Mouse (Mus musculus): ENCODE measurements at regions not wholly inside any gene's neighbourhood (a gene's known extent, or its start where the extent isn't known, plus 50 kb on each side); places are given as distances from the start of the nearest gene placed in this dataset.

DNA sequence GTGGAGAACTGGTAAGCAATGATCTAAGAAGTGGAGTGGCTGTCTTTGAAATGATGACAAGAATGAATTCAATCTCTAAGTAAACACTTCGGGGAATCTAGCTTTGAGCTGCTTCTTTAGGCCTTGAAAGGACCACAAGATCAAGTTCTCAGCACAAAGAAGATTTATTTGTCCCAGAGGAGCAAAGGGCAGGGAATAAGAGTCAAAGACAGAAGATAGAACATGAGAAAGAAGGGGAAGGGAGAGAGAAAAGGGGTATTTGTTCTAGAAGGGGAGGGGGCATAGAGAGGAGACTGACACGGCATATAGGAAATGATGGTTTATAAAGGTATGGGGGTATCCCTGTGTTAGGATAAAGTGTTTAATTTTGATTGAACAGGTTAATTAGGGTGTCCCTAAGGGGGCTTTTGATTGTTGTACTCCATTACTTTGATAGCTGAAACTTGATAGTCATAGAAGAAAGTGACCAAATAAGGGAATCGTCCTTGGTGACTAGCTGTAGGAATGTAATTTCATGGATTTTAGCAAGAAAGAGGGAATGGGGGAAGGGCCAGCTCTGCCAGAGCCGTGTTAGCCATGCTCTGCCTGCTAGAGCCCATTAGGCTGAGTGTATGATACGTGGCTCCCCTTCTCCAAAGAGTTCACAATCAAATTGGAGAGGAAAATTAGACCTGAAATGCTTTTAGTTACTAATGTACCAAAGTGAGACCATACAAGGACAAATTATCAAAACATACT, 531.1 kb upstream of the Tbl1xr1 start:
- H3K27me3 ChIP-seq (ENCODE audit: control insufficient read depth, insufficient read depth, insufficient read length) = no peaks in the 10 kb centered on the region
- H3K4me3 ChIP-seq = no peak overlapping the region
- H3K79me2 ChIP-seq (ENCODE audit: control insufficient read depth, insufficient read depth) = no peaks in the 10 kb centered on the region
- no peaks in the 10 kb centered on the region for H3K36me3 ChIP-seq (ENCODE audit: control insufficient read depth, insufficient read depth)
- no peak for TF ChIP-seq USF1 (IDR thresholded peaks at IDR 0.05; ENCODE audit: low read depth)
- no peak for TF ChIP-seq TCF12 (IDR thresholded peaks at IDR 0.05; ENCODE audit: insufficient read depth, poor library complexity, severe bottlenecking)
- TF ChIP-seq POLR2AphosphoS2 (IDR thresholded peaks at IDR 0.05; ENCODE audit: insufficient read length, low read depth) = no peak
- no peak overlapping the region for H3ac ChIP-seq (ENCODE audit: control insufficient read depth, insufficient read length)
- no peak overlapping the region for H3K4me2 ChIP-seq (ENCODE audit: low read depth)

DNA sequence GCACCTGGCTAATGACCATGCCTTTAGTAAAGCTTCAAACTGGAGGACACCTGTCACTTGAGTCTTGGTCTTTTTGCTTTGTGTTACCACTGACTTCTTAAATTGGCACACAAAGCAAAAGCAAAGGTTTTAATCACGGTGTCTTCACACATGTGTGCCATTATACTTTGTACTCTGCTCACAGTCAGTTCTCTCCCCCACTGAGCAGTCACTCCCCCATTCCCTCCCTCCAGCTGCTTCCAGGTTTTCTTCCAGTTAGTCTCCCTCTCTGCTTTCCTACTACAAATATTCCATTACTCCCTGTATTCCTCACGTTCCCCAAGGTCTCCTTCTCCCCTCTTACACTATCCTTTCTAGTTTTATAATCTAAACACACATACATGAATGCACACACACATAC, 530.0 kb upstream of the Tbl1xr1 start:
- Histone ChIP-seq H3K27me3 (ENCODE audit: control insufficient read depth, insufficient read depth, insufficient read length) (no peaks in the 10 kb centered on the region), H3K36me3 (ENCODE audit: control insufficient read depth, insufficient read depth) (no peaks in the 10 kb centered on the region), H3K4me3 (no peak overlapping the region), H3ac (ENCODE audit: control insufficient read depth, insufficient read length) (no peak overlapping the region), H3K79me2 (ENCODE audit: control insufficient read depth, insufficient read depth) (no peaks in the 10 kb centered on the region), H3K4me2 (ENCODE audit: low read depth) (no peak overlapping the region)
- TF ChIP-seq POLR2A (IDR thresholded peaks at IDR 0.05; ENCODE audit: insufficient read length, low read depth) (no peak), E2F4 (IDR thresholded peaks at IDR 0.05; ENCODE audit: insufficient read depth) (no peak), USF1 (IDR thresholded peaks at IDR 0.05; ENCODE audit: low read depth) (no peak), MAX (IDR thresholded peaks at IDR 0.05; ENCODE audit: low read depth) (no peak), MYOG (IDR thresholded peaks at IDR 0.05; ENCODE audit: control insufficient read depth in 1 of 3, insufficient read depth in 1 of 3, insufficient read length in 2 of 3, low read depth in 2 of 3) (no peak), MYOD1 (IDR thresholded peaks at IDR 0.05; ENCODE audit: control insufficient read depth in 1 of 3, insufficient read length in 2 of 3, low read depth in 2 of 3) (no peak), SRF (IDR thresholded peaks at IDR 0.05; ENCODE audit: control insufficient read depth, insufficient read length, low read depth) (no peak), POLR2AphosphoS2 (IDR thresholded peaks at IDR 0.05; ENCODE audit: insufficient read length, low read depth) (no peak), TCF12 (IDR thresholded peaks at IDR 0.05; ENCODE audit: insufficient read depth, poor library complexity, severe bottlenecking) (no peak), REST (IDR thresholded peaks at IDR 0.05; ENCODE audit: insufficient read depth, insufficient read length) (no peak)

DNA sequence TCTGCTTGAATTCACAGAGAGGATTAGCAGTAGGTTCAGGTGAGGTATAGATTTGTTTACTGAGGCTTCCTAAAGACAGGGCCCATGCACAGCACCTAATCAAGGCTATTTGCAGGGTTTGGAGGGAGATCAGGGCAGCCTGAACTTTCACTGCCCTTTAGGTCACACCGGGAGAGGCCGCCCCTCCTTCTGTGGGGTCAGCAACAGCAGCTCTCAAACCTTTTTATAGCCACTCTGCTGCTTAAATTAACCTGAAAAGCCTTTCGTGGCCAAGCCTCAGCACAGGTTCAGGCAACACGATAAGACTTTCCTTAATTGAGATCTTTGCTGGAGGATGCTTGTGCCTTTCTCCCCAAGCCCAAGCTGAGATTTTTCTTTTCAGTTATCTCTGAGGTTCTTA, 526.8 kb upstream of the Tbl1xr1 start:
- Histone ChIP-seq H3K4me2 (ENCODE audit: low read depth) (no peak overlapping the region), H3K4me3 (no peak overlapping the region), H3K27me3 (ENCODE audit: control insufficient read depth, insufficient read depth, insufficient read length) (no peaks in the 10 kb centered on the region), H3K79me2 (ENCODE audit: control insufficient read depth, insufficient read depth) (no peaks in the 10 kb centered on the region), H3K36me3 (ENCODE audit: control insufficient read depth, insufficient read depth) (no peaks in the 10 kb centered on the region), H3ac (ENCODE audit: control insufficient read depth, insufficient read length) (no peak overlapping the region)
- TF ChIP-seq CEBPB (IDR thresholded peaks at IDR 0.05; ENCODE audit: insufficient read depth, poor library complexity, severe bottlenecking) (no peak), MAX (IDR thresholded peaks at IDR 0.05; ENCODE audit: low read depth) (no peak), TCF3 (IDR thresholded peaks at IDR 0.05; ENCODE audit: insufficient read length, low read depth) (no peak), TCF12 (IDR thresholded peaks at IDR 0.05; ENCODE audit: insufficient read depth, poor library complexity, severe bottlenecking) (no peak), MYOD1 (IDR thresholded peaks at IDR 0.05; ENCODE audit: control insufficient read depth in 1 of 3, insufficient read length in 2 of 3, low read depth in 2 of 3) (no peak), SRF (IDR thresholded peaks at IDR 0.05; ENCODE audit: control insufficient read depth, insufficient read length, low read depth) (no peak), MYOG (IDR thresholded peaks at IDR 0.05; ENCODE audit: control insufficient read depth in 1 of 3, insufficient read depth in 1 of 3, insufficient read length in 2 of 3, low read depth in 2 of 3) (no peak), REST (IDR thresholded peaks at IDR 0.05; ENCODE audit: insufficient read depth, insufficient read length) (no peak), USF1 (IDR thresholded peaks at IDR 0.05; ENCODE audit: low read depth) (no peak), POLR2A (IDR thresholded peaks at IDR 0.05; ENCODE audit: insufficient read length, low read depth) (no peak), E2F4 (IDR thresholded peaks at IDR 0.05; ENCODE audit: insufficient read depth) (no peak), POLR2AphosphoS2 (IDR thresholded peaks at IDR 0.05; ENCODE audit: insufficient read length, low read depth) (no peak)

DNA sequence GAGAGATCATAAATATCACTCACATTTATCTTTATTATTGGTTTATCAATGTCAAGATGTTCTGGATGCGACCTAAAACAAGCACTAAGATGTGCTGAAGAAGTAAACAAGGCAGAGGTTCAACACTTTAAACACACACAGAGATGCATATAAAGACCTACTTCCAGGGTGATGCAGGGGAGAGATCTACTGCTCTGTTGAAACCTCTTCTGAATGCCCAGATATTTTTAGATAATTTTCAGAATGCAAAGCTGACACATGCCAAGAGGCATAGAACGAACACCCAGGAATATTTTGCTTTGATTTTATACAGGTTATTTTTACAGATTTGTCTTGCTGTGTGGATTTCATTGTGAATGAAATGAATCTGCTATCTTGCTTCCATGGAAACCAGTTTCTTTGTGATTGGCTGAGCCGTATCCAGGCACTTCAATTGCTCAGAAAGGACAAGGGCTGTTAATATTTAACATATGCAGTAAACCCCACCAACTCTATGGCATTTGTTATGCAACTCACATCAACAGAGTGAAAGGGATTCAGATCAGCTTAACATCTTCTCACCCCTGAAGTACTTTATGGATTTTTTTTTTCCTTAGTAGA, 523.2 kb upstream of the Tbl1xr1 start:
- no peak for TF ChIP-seq REST (IDR thresholded peaks at IDR 0.05; ENCODE audit: insufficient read depth, insufficient read length)
- TF ChIP-seq POLR2AphosphoS2 (IDR thresholded peaks at IDR 0.05; ENCODE audit: insufficient read length, low read depth) = no peak
- no peak for TF ChIP-seq POLR2A (IDR thresholded peaks at IDR 0.05; ENCODE audit: insufficient read length, low read depth)
- no peak for TF ChIP-seq MAX (IDR thresholded peaks at IDR 0.05; ENCODE audit: low read depth)
- Histone ChIP-seq H3K79me2 (ENCODE audit: control insufficient read depth, insufficient read depth) (no peaks in the 10 kb centered on the region), H3K36me3 (ENCODE audit: control insufficient read depth, insufficient read depth) (no peaks in the 10 kb centered on the region), H3K4me2 (ENCODE audit: low read depth) (no peak overlapping the region), H3K27me3 (ENCODE audit: control insufficient read depth, insufficient read depth, insufficient read length) (no peaks in the 10 kb centered on the region), H3K4me3 (no peak overlapping the region), H3ac (ENCODE audit: control insufficient read depth, insufficient read length) (no peak overlapping the region)

DNA sequence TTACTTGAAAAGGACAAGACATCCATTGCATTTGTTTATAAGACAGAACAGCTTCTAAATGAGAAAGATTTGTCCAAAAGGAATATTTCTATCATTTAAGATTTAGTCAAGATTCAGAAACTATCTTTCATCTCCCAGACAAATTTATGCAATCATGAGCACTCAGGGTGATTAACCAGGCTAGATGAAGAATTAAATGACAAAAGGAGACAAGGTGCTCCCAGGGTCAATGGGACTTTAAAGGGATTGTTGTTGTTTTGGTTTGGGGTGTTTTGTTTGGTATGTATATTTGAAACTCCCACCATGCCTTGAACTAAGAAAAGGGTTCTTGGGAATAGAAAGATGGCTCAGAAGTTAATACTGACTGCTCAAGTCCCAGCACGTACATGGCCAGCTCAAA, 522.6 kb upstream of the Tbl1xr1 start:
- Histone ChIP-seq H3ac (ENCODE audit: control insufficient read depth, insufficient read length) (no peak overlapping the region), H3K36me3 (ENCODE audit: control insufficient read depth, insufficient read depth) (no peaks in the 10 kb centered on the region), H3K79me2 (ENCODE audit: control insufficient read depth, insufficient read depth) (no peaks in the 10 kb centered on the region), H3K4me2 (ENCODE audit: low read depth) (no peak overlapping the region), H3K4me3 (no peak overlapping the region), H3K27me3 (ENCODE audit: control insufficient read depth, insufficient read depth, insufficient read length) (no peaks in the 10 kb centered on the region)
- TF ChIP-seq MAX (IDR thresholded peaks at IDR 0.05; ENCODE audit: low read depth) (no peak), USF1 (IDR thresholded peaks at IDR 0.05; ENCODE audit: low read depth) (no peak), E2F4 (IDR thresholded peaks at IDR 0.05; ENCODE audit: insufficient read depth) (no peak), TCF12 (IDR thresholded peaks at IDR 0.05; ENCODE audit: insufficient read depth, poor library complexity, severe bottlenecking) (no peak), TCF3 (IDR thresholded peaks at IDR 0.05; ENCODE audit: insufficient read length, low read depth) (no peak), MYOG (IDR thresholded peaks at IDR 0.05; ENCODE audit: control insufficient read depth in 1 of 3, insufficient read depth in 1 of 3, insufficient read length in 2 of 3, low read depth in 2 of 3) (no peak), POLR2AphosphoS2 (IDR thresholded peaks at IDR 0.05; ENCODE audit: insufficient read length, low read depth) (no peak), REST (IDR thresholded peaks at IDR 0.05; ENCODE audit: insufficient read depth, insufficient read length) (no peak), CEBPB (IDR thresholded peaks at IDR 0.05; ENCODE audit: insufficient read depth, poor library complexity, severe bottlenecking) (no peak)
